Mouse (Mus musculus): ENCODE measurements at regions not wholly inside any gene's neighbourhood (a gene's known extent, or its start where the extent isn't known, plus 50 kb on each side); places are given as distances from the start of the nearest gene placed in this dataset.
A peak's percentile ranks its signal among the peaks of the same experiment; 100 is the strongest.

- Histone ChIP-seq H3K4me3 (replicated peaks; ENCODE audit: low read length) (no peak overlapping the region), H3K4me1 (replicated peaks; ENCODE audit: low read depth, low read length) (no peaks in the 10 kb centered on the region), H3K9me3 (ENCODE audit: low read length) (no peaks in the 10 kb centered on the region), H3K36me3 (ENCODE audit: insufficient read depth, low read length) (no peaks in the 10 kb centered on the region), H3K27me3 (ENCODE audit: insufficient read depth, low read length) (no peaks in the 10 kb centered on the region)
- TF ChIP-seq NANOG (IDR thresholded peaks at IDR 0.05; ENCODE audit: borderline replicate concordance, low read length) (no peak), CTCF (conservative IDR thresholded peaks at IDR 0.05; ENCODE audit: low read length) (no peak), POU5F1 (IDR thresholded peaks at IDR 0.05; ENCODE audit: borderline replicate concordance, low read length) (no peak)
Observed at GRCm38 (mm10) chr3:142975606-142976005, 93.8 kb upstream of the Pkn2 start.

- Histone ChIP-seq H3K27me3 (ENCODE audit: insufficient read depth, low read length) (no peaks in the 10 kb centered on the region), H3K4me1 (replicated peaks; ENCODE audit: low read depth, low read length) (no peaks in the 10 kb centered on the region), H3K9me3 (ENCODE audit: low read length) (no peaks in the 10 kb centered on the region), H3K36me3 (ENCODE audit: insufficient read depth, low read length) (no peaks in the 10 kb centered on the region), H3K4me3 (replicated peaks; ENCODE audit: low read length) (no peak overlapping the region)
- no peak for TF ChIP-seq NANOG (IDR thresholded peaks at IDR 0.05; ENCODE audit: borderline replicate concordance, low read length)
- no peak for TF ChIP-seq CTCF (conservative IDR thresholded peaks at IDR 0.05; ENCODE audit: low read length)
- TF ChIP-seq POU5F1 (IDR thresholded peaks at IDR 0.05; ENCODE audit: borderline replicate concordance, low read length): no peak
Observed at GRCm38 (mm10) chr3:142969501-142969900, 87.7 kb upstream of the Pkn2 start.

GRCm38 (mm10) chr3:142965604-142966003, 83.8 kb upstream of the Pkn2 start:
- Histone ChIP-seq H3K4me1 (replicated peaks; ENCODE audit: low read depth, low read length) (no peaks in the 10 kb centered on the region), H3K4me3 (replicated peaks; ENCODE audit: low read length) (no peak overlapping the region), H3K36me3 (ENCODE audit: insufficient read depth, low read length) (no peaks in the 10 kb centered on the region), H3K27me3 (ENCODE audit: insufficient read depth, low read length) (no peaks in the 10 kb centered on the region), H3K9me3 (ENCODE audit: low read length) (no peaks in the 10 kb centered on the region)
- TF ChIP-seq NANOG (IDR thresholded peaks at IDR 0.05; ENCODE audit: borderline replicate concordance, low read length) (no peak), CTCF (conservative IDR thresholded peaks at IDR 0.05; ENCODE audit: low read length) (no peak), POU5F1 (IDR thresholded peaks at IDR 0.05; ENCODE audit: borderline replicate concordance, low read length) (no peak)

GRCm38 (mm10) chr3:142963818-142964372, 82.1 kb upstream of the Pkn2 start:
- no peak for TF ChIP-seq NANOG (IDR thresholded peaks at IDR 0.05; ENCODE audit: borderline replicate concordance, low read length)
- TF ChIP-seq POU5F1 (IDR thresholded peaks at IDR 0.05; ENCODE audit: borderline replicate concordance, low read length): no peak
- TF ChIP-seq CTCF (conservative IDR thresholded peaks at IDR 0.05; ENCODE audit: low read length): no peak
- H3K4me3 ChIP-seq (replicated peaks; ENCODE audit: low read length): no peak overlapping the region
- H3K4me1 ChIP-seq (replicated peaks; ENCODE audit: low read depth, low read length): no peaks in the 10 kb centered on the region
- no peaks in the 10 kb centered on the region for H3K9me3 ChIP-seq (ENCODE audit: low read length)
- no peaks in the 10 kb centered on the region for H3K36me3 ChIP-seq (ENCODE audit: insufficient read depth, low read length)
- no peaks in the 10 kb centered on the region for H3K27me3 ChIP-seq (ENCODE audit: insufficient read depth, low read length)

- Histone ChIP-seq H3K4me3 (replicated peaks; ENCODE audit: low read length) (no peak overlapping the region), H3K4me1 (replicated peaks; ENCODE audit: low read depth, low read length) (no peaks in the 10 kb centered on the region), H3K9me3 (ENCODE audit: low read length) (no peaks in the 10 kb centered on the region), H3K36me3 (ENCODE audit: insufficient read depth, low read length) (no peaks in the 10 kb centered on the region), H3K27me3 (ENCODE audit: insufficient read depth, low read length) (no peaks in the 10 kb centered on the region)
- TF ChIP-seq POU5F1 (IDR thresholded peaks at IDR 0.05; ENCODE audit: borderline replicate concordance, low read length): no peak
- no peak for TF ChIP-seq CTCF (conservative IDR thresholded peaks at IDR 0.05; ENCODE audit: low read length)
- TF ChIP-seq NANOG (IDR thresholded peaks at IDR 0.05; ENCODE audit: borderline replicate concordance, low read length): no peak
Observed at GRCm38 (mm10) chr3:142957768-142958167, 76.0 kb upstream of the Pkn2 start.

GRCm38 (mm10) chr3:142948771-142949170, 67.0 kb upstream of the Pkn2 start:
- no peak overlapping the region for H3K4me3 ChIP-seq (replicated peaks; ENCODE audit: low read length)

GRCm38 (mm10) chr3:142941319-142942024, 59.7 kb upstream of the Pkn2 start:
- Histone ChIP-seq H3K9me3 (ENCODE audit: low read length) (no peaks in the 10 kb centered on the region), H3K27me3 (ENCODE audit: insufficient read depth, low read length) (no peaks in the 10 kb centered on the region), H3K36me3 (ENCODE audit: insufficient read depth, low read length) (no peaks in the 10 kb centered on the region), H3K4me3 (replicated peaks; ENCODE audit: low read length) (no peak overlapping the region), H3K4me1 (replicated peaks; ENCODE audit: low read depth, low read length) (peaks cover 6% of the 10 kb centered on the region; the same call in 1 of the 2 replicates)
- TF ChIP-seq POU5F1 (IDR thresholded peaks at IDR 0.05; ENCODE audit: borderline replicate concordance, low read length) (no peak), NANOG (IDR thresholded peaks at IDR 0.05; ENCODE audit: borderline replicate concordance, low read length) (no peak)

More at GRCm38 (mm10) chr3:142948771-142949170, 67.0 kb upstream of the Pkn2 start:
- TF ChIP-seq CTCF (conservative IDR thresholded peaks at IDR 0.05; ENCODE audit: low read length) (peak; percentile 94), POU5F1 (IDR thresholded peaks at IDR 0.05; ENCODE audit: borderline replicate concordance, low read length) (no peak), NANOG (IDR thresholded peaks at IDR 0.05; ENCODE audit: borderline replicate concordance, low read length) (no peak)
- H3K36me3 ChIP-seq (ENCODE audit: insufficient read depth, low read length): no peaks in the 10 kb centered on the region
- no peaks in the 10 kb centered on the region for H3K9me3 ChIP-seq (ENCODE audit: low read length)
- H3K27me3 ChIP-seq (ENCODE audit: insufficient read depth, low read length): 0 out of 2 replicates have a peak, but pooled peaks cover 3% of the 10 kb centered on the region
- no peaks in the 10 kb centered on the region for H3K4me1 ChIP-seq (replicated peaks; ENCODE audit: low read depth, low read length)

- TF ChIP-seq NANOG (IDR thresholded peaks at IDR 0.05; ENCODE audit: borderline replicate concordance, low read length): no peak
- no peak for TF ChIP-seq POU5F1 (IDR thresholded peaks at IDR 0.05; ENCODE audit: borderline replicate concordance, low read length)
- TF ChIP-seq CTCF (conservative IDR thresholded peaks at IDR 0.05; ENCODE audit: low read length): no peak
Observed at GRCm38 (mm10) chr3:142940874-142941273, 59.1 kb upstream of the Pkn2 start.

More at GRCm38 (mm10) chr3:142940874-142941273, 59.1 kb upstream of the Pkn2 start:
- H3K9me3 ChIP-seq (ENCODE audit: low read length): no peaks in the 10 kb centered on the region
- no peak overlapping the region for H3K4me3 ChIP-seq (replicated peaks; ENCODE audit: low read length)
- no peaks in the 10 kb centered on the region for H3K27me3 ChIP-seq (ENCODE audit: insufficient read depth, low read length)
- H3K36me3 ChIP-seq (ENCODE audit: insufficient read depth, low read length): no peaks in the 10 kb centered on the region
- H3K4me1 ChIP-seq (replicated peaks; ENCODE audit: low read depth, low read length): peaks cover 7% of the 10 kb centered on the region
